Mouse (Mus musculus) embryonic facial prominence, embryonic 15.5 days (tissue): ENCODE measurements around the gene Nlrx1. TPM values are rescaled to one million over a fixed set of nuclear protein-coding genes. Genes with fewer than 3 reads are reported as not detected.

Experiments used
- ATAC-seq: fragments of 200-750 bp; cut with Nextera tagmentation; 2 replicates; pipeline ENCODE4 v1.8.0; 2017; ENCODE audit warnings: low read depth, moderate TSS enrichment; ENCODE audit not compliant: insufficient number of reproducible peaks, low FRiP score, low TSS enrichment
- H3K27ac ChIP-seq: fragments of 300-500 bp; sonication (generic); replicated peaks from 2 replicates; pipeline ENCODE4 v1.5.1; 2015; ENCODE audit warnings: mild to moderate bottlenecking, inconsistent platforms
- H3K27me3 ChIP-seq: fragments of 300-500 bp; sonication (generic); 2 replicates; pipeline ENCODE4 v1.6.1; 2015; ENCODE audit warnings: inconsistent platforms
- H3K36me3 ChIP-seq: fragments of 300-500 bp; sonication (generic); 2 replicates; pipeline ENCODE4 v1.6.1; 2015; ENCODE audit warnings: mild to moderate bottlenecking, inconsistent platforms
- H3K4me1 ChIP-seq: fragments of 300-500 bp; sonication (generic); 2 replicates; pipeline ENCODE4 v1.6.1; 2015; ENCODE audit warnings: inconsistent platforms
- H3K4me2 ChIP-seq: fragments of 300-500 bp; sonication (generic); replicated peaks from 2 replicates; pipeline ENCODE4 v1.6.1; 2015; ENCODE audit warnings: mild to moderate bottlenecking, inconsistent platforms
- H3K4me3 ChIP-seq: fragments of 300-500 bp; sonication (generic); replicated peaks from 2 replicates; pipeline ENCODE4 v1.5.1; 2015; ENCODE audit warnings: mild to moderate bottlenecking, inconsistent platforms
- H3K9ac ChIP-seq: fragments of 300-500 bp; sonication (generic); 2 replicates; pipeline ENCODE4 v1.6.1; 2015; ENCODE audit warnings: inconsistent platforms
- H3K9me3 ChIP-seq: fragments of 300-500 bp; sonication (generic); replicated peaks from 2 replicates; pipeline ENCODE4 v1.6.1; 2016; ENCODE audit warnings: inconsistent platforms
- WGBS: fragments of 180-500 bp; shearing (Covaris S2); methylation state at CpG from one replicate; pipeline ENCODE4 v1.1.7; 2015; 5-methylcytosine and 5-hydroxymethylcytosine counted together
- polyA plus RNA-seq: library from polyadenylated mRNA; unstranded; fragments of >200 nt; fragmentation: Nextera tagmentation; extraction: Ambion mirVana; gene quantifications from 2 replicates; pipeline ENCODE4 v1.2.1, GENCODE M21; 2015

The Nlrx1 gene
- polyA plus RNA-seq: 13.4 and 14.6 TPM in 2 replicates

GRCm38 (mm10) chr9:44268432-44268831 is at the start of gene Nlrx1:
TSS of gene Nlrx1 (minus strand) at chr9:44268599.
- Histone ChIP-seq H3K9ac (peak within 1 kb of the TSS; percentile 53), H3K36me3 (peaks cover 3% of the 10 kb centered on the region), H3K27ac (peak within 1 kb of the TSS; percentile 91), H3K4me2 (peak within 1 kb of the TSS; percentile 80), H3K9me3 (no peaks in the 10 kb centered on the region), H3K4me1 (peaks cover 14% of the 10 kb centered on the region), H3K4me3 (peak within 1 kb of the TSS; percentile 55), H3K27me3 (no peaks in the 10 kb centered on the region)
- ATAC-seq: no peak
- WGBS: 63% methylated on average over 6 of the region's 6 CpGs

- peaks cover 43% of the 10 kb centered on the region for H3K36me3 ChIP-seq
- no peak overlapping the region for H3K9ac ChIP-seq
- no peak overlapping the region for H3K27ac ChIP-seq
- H3K4me3 ChIP-seq: no peak overlapping the region
- H3K4me1 ChIP-seq: peaks cover 30% of the 10 kb centered on the region
- no peaks in the 10 kb centered on the region for H3K9me3 ChIP-seq
- WGBS: 72% methylated on average over 4 of the region's 4 CpGs
- ATAC-seq: no peak
- H3K4me2 ChIP-seq: no peak overlapping the region
- H3K27me3 ChIP-seq: no peaks in the 10 kb centered on the region
Observed at GRCm38 (mm10) chr9:44317452-44317851, 49.1 kb upstream of the Nlrx1 start.

- no peak for ATAC-seq
- Histone ChIP-seq H3K27ac (no peak overlapping the region), H3K27me3 (no peaks in the 10 kb centered on the region), H3K4me2 (no peak overlapping the region), H3K9ac (no peak overlapping the region), H3K36me3 (peaks cover 49% of the 10 kb centered on the region), H3K4me3 (no peak overlapping the region), H3K4me1 (peaks cover 27% of the 10 kb centered on the region), H3K9me3 (no peaks in the 10 kb centered on the region)
- WGBS: 93% methylated on average over 18 of the region's 18 CpGs
Observed at GRCm38 (mm10) chr9:44314910-44315309, 46.5 kb upstream of the Nlrx1 start.

GRCm38 (mm10) chr9:44314257-44314547 is 45.8 kb upstream of the Nlrx1 start:
- ATAC-seq: no peak
- WGBS: 73% methylated on average over 4 of the region's 4 CpGs
- no peaks in the 10 kb centered on the region for H3K27me3 ChIP-seq
- H3K27ac ChIP-seq: no peak overlapping the region
- peaks cover 24% of the 10 kb centered on the region for H3K4me1 ChIP-seq
- H3K4me3 ChIP-seq: no peak overlapping the region
- no peak overlapping the region for H3K4me2 ChIP-seq
- peaks cover 49% of the 10 kb centered on the region for H3K36me3 ChIP-seq
- H3K9ac ChIP-seq: no peak overlapping the region
- no peaks in the 10 kb centered on the region for H3K9me3 ChIP-seq

DNA sequence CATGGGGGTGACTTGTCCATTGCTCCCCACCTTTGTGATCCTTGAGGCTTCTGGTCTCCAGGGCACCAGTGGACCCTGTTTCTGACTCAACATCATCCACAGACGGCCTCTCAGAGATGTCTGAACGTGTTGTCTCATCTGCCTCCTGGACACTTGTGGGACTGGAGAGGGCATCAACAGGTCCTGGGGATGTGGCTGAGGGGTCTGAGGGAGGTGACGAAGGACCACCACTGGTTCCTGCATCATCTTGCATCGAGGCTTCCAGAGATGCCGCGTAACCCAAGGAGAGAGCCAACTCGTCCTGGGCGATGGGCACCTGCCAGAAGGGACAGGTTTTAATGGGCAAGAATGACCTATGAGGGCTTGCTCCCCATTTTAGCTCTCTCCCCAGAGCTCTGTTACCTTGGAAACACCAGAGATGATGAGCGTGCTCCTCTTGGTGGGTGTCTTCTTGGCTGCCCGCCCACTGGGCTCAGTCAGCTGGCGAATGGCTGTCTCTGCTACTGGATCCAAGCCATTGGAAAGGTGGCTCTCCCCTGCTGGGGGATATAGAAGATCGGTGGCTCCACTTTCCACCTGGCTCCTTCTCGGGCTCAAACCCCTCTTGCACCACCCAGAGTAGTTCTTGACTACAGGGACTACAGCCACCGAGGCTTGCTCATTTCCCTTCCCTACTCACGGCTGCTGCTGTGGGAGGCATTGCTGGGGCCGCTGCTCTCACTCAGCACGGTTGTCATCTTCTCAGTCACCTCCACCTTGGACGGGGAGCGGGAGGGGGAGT is 45.3 kb upstream of the Nlrx1 start:
- H3K36me3 ChIP-seq: peaks cover 49% of the 10 kb centered on the region
- H3K27me3 ChIP-seq: no peaks in the 10 kb centered on the region
- 78% methylated on average over 19 of the region's 19 CpGs for WGBS
- no peak overlapping the region for H3K27ac ChIP-seq
- H3K4me2 ChIP-seq: no peak overlapping the region
- peaks cover 18% of the 10 kb centered on the region for H3K4me1 ChIP-seq
- H3K9ac ChIP-seq: no peak overlapping the region
- no peak for ATAC-seq
- no peak overlapping the region for H3K4me3 ChIP-seq
- no peaks in the 10 kb centered on the region for H3K9me3 ChIP-seq

DNA sequence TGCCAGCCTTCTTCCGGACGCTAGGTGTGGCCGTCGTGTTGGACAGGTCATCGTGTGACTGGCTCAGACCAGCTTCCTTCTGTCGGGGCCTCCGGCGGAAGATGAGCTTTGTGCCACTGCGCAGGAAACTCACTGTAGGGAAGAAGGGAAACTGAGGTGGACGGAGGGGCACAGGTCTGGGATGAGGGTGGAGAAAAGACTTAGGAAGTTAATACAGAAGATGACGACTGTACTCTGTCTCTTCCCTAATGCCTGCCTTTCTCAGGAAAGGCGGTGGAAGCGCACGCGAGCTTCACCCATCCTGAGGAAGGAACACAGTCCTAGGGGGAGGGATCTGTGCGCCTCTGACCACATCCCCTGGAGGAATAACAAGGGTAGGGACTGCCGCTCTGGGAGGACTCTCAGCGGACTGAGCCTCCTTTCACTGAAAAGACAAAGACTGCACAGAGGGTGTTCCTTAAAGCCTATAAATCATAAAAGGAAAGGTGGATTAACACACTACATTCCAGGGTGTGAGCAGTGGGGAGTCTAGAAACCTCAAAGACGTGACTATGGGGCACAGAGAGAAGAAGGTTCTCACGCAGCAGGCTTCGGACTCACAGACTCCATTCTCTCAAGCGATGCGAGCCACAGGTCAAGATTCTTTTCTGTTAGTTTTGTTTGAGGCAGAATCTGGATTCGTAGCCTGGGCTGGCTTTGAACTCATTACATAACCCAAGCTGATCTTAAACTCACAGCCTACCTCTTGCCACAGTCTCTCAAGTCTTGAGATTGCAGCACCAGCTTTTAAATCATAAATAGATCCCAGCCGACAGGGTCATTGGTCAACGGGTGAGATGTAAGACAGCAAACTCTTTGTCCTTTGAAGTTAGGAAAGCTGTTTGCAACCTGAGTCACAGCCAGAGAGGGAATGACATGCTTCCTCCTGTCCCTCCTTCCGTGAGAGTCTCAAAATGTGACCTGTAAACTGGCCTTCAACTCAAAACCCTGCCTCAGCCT is 43.0 kb upstream of the Nlrx1 start:
- H3K27ac ChIP-seq: 0 out of 2 replicates have a peak overlapping the region, but pooled peaks have one; percentile 17
- no peak overlapping the region for H3K4me3 ChIP-seq
- H3K9ac ChIP-seq: no peak overlapping the region
- WGBS: 19% methylated on average over 27 of the region's 27 CpGs
- H3K9me3 ChIP-seq: no peaks in the 10 kb centered on the region
- H3K27me3 ChIP-seq: no peaks in the 10 kb centered on the region
- H3K4me1 ChIP-seq: peaks cover 5% of the 10 kb centered on the region; the same call in 1 of the 2 replicates
- 0 out of 2 replicates have a peak overlapping the region, but pooled peaks have one; percentile 2 for H3K4me2 ChIP-seq
- ATAC-seq: no peak
- H3K36me3 ChIP-seq: peaks cover 43% of the 10 kb centered on the region

- ATAC-seq: no peak
- H3K9me3 ChIP-seq: no peaks in the 10 kb centered on the region
- no peaks in the 10 kb centered on the region for H3K27me3 ChIP-seq
- H3K4me2 ChIP-seq: 0 out of 2 replicates have a peak overlapping the region, but pooled peaks have one; percentile 2
- peaks cover 37% of the 10 kb centered on the region for H3K36me3 ChIP-seq
- peaks cover 5% of the 10 kb centered on the region; the same call in 1 of the 2 replicates for H3K4me1 ChIP-seq
- 0 out of 2 replicates have a peak overlapping the region, but pooled peaks have one; percentile 17 for H3K27ac ChIP-seq
- H3K9ac ChIP-seq: no peak overlapping the region
- 33% methylated on average over 10 of the region's 10 CpGs for WGBS
- no peak overlapping the region for H3K4me3 ChIP-seq
Observed at GRCm38 (mm10) chr9:44310750-44311135, 42.3 kb upstream of the Nlrx1 start.

DNA sequence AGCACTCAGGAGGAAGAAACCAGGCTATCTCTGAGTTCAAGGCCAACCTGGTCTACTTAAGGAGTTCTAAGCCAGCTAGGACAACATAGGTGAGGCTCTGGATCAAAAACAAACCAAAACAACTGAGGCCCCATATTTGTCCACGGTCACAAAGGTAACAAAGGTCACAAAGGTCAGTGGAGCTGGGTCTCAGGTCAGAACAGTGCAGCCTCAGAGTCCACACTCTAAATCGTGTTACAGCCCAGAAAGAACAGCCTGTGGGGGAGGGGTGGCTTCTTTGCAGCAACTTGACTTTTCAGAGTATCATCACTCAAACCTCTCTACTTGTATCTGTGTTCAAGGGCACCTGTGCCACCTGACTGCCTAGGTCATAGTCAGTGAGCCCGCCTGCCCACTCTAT is 41.4 kb upstream of the Nlrx1 start:
- Histone ChIP-seq H3K36me3 (peaks cover 27% of the 10 kb centered on the region), H3K4me2 (no peak overlapping the region), H3K27me3 (no peaks in the 10 kb centered on the region), H3K4me1 (peaks cover 7% of the 10 kb centered on the region), H3K9me3 (no peaks in the 10 kb centered on the region), H3K9ac (no peak overlapping the region), H3K27ac (no peak overlapping the region), H3K4me3 (no peak overlapping the region)
- ATAC-seq: no peak
- 54% methylated on average over 3 of the region's 3 CpGs for WGBS

DNA sequence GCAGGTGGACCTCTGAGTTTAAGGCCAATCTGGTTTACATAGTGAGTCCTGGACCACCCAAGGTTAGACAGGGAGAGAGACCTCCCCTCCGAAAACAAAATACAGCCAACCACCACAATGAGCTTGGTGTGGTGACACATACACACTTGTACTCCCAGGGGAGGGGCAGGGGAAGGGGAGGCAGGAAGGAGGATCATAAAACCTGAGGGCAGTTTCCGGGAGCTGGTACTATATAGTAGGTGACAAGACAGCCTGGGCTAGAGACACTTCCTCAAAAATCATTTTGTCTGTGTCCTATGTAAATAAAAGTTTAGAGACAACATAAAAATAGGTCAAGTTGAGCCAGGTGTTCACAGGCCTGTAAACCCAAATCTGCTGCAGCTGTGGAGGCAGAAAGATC is 38.8 kb upstream of the Nlrx1 start:
- Histone ChIP-seq H3K4me1 (peaks cover 14% of the 10 kb centered on the region), H3K9me3 (no peaks in the 10 kb centered on the region), H3K27me3 (no peaks in the 10 kb centered on the region), H3K36me3 (peaks cover 10% of the 10 kb centered on the region), H3K4me3 (no peak overlapping the region), H3K9ac (no peak overlapping the region), H3K27ac (no peak overlapping the region), H3K4me2 (no peak overlapping the region)
- 93% methylated on average over 2 of the region's 2 CpGs for WGBS
- no peak for ATAC-seq

GRCm38 (mm10) chr9:44306532-44306931 is 38.1 kb upstream of the Nlrx1 start:
- Histone ChIP-seq H3K4me1 (peaks cover 14% of the 10 kb centered on the region), H3K36me3 (peaks cover 17% of the 10 kb centered on the region), H3K4me2 (no peak overlapping the region), H3K27me3 (no peaks in the 10 kb centered on the region), H3K27ac (no peak overlapping the region), H3K9ac (no peak overlapping the region), H3K9me3 (no peaks in the 10 kb centered on the region), H3K4me3 (no peak overlapping the region)
- no peak for ATAC-seq
- 87% methylated on average over 6 of the region's 6 CpGs for WGBS

- peak within 1 kb of the TSS; percentile 55 for H3K4me2 ChIP-seq
- H3K36me3 ChIP-seq: peaks cover 17% of the 10 kb centered on the region
- under 1% methylated on average over 54 of the region's 54 CpGs for WGBS
- no peaks in the 10 kb centered on the region for H3K27me3 ChIP-seq
- peak within 1 kb of the TSS; percentile 92 for H3K9ac ChIP-seq
- peak; percentile 99 for ATAC-seq
- peaks cover 9% of the 10 kb centered on the region for H3K4me1 ChIP-seq
- no peaks in the 10 kb centered on the region for H3K9me3 ChIP-seq
- H3K27ac ChIP-seq: peak within 1 kb of the TSS; percentile 85
- peak within 1 kb of the TSS; percentile 99 for H3K4me3 ChIP-seq
Observed at GRCm38 (mm10) chr9:44305466-44306079, 37.2 kb upstream of the Nlrx1 start, which contains the start of gene Hinfp. TSS of gene Hinfp (minus strand) at chr9:44305671.
